Mouse (Mus musculus) small intestine, adult 2 months (tissue): ENCODE data around the gene Ccnyl1. TPM values are rescaled to one million over a fixed set of nuclear protein-coding genes. Genes with fewer than 3 reads are reported as not detected.
A peak's percentile ranks its signal among the peaks of the same experiment; 100 is the strongest.
"Not testable (repeated sequence)": the region's sequence is repeated elsewhere in the genome, so short reads cannot be mapped to it uniquely, and the experiment has no call there.

Experiments
- H3K27ac ChIP-seq: fragments of 200-500 bp; 2 replicates; pipeline ENCODE4 v1.5.1; 2012; ENCODE audit warnings: low read depth, low read length, control low read depth, inconsistent platforms; ENCODE audit not compliant: insufficient read depth
- H3K27me3 ChIP-seq: fragments of 200-500 bp; 2 replicates; pipeline ENCODE4 v1.6.1; 2012; ENCODE audit warnings: mild to moderate bottlenecking, moderate library complexity, low read length, inconsistent platforms; ENCODE audit not compliant: control insufficient read depth, insufficient read depth
- H3K36me3 ChIP-seq: fragments of 200-500 bp; 2 replicates; pipeline ENCODE4 v1.6.1; 2012; ENCODE audit warnings: mild to moderate bottlenecking, low read length, control low read depth, inconsistent platforms; ENCODE audit not compliant: control insufficient read depth, insufficient read depth
- H3K4me1 ChIP-seq: fragments of 200-500 bp; 2 replicates; pipeline ENCODE4 v1.6.1; 2012; ENCODE audit warnings: low read length, inconsistent platforms, mixed read lengths; ENCODE audit not compliant: control insufficient read depth, insufficient read depth, insufficient read length
- H3K4me3 ChIP-seq: fragments of 200-500 bp; 2 replicates; pipeline ENCODE4 v1.5.1; 2012; ENCODE audit warnings: low read depth, mild to moderate bottlenecking, control low read depth, inconsistent platforms, low read length, moderate library complexity
- CTCF ChIP-seq: fragments of 200-500 bp; IDR thresholded peaks from 2 replicates; pipeline ENCODE4 v1.5.1; 2012; ENCODE audit warnings: low read depth, mild to moderate bottlenecking, control low read depth, inconsistent platforms, low read length, moderate library complexity, mixed read lengths; ENCODE audit not compliant: insufficient replicate concordance, insufficient read length; ENCODE audit errors: extremely low read depth
- POLR2A ChIP-seq: fragments of 200-500 bp; IDR thresholded peaks from 2 replicates; pipeline ENCODE4 v1.6.1; 2012; ENCODE audit warnings: low read depth, mild to moderate bottlenecking, control low read depth, inconsistent platforms, low read length, moderate library complexity
- WGBS: fragments of 180-500 bp; shearing (Covaris S2); methylation state at CpG from one replicate; pipeline ENCODE4 v1.1.7; 2018; 5-methylcytosine and 5-hydroxymethylcytosine counted together
- polyA plus RNA-seq: library from polyadenylated mRNA; depleted of rRNA; stranded (reverse); fragments of >200 nt; gene quantifications from 2 replicates; pipeline ENCODE4 v1.2.3, GENCODE M21; 2012; rRNA removed

Ccnyl1 gene
- 15.8 and 35.4 TPM in 2 replicates for polyA plus RNA-seq

GRCm38 (mm10) chr1:64690213-64691013, at the start of gene Ccnyl1:
Gene Ccnyl1, plus strand, starts transcription at chr1:64690455.
- no peaks in the 10 kb centered on the region for H3K36me3 ChIP-seq
- no peaks in the 10 kb centered on the region for H3K27me3 ChIP-seq
- WGBS = under 1% methylated on average over 71 of the region's 71 CpGs
- H3K4me1 ChIP-seq = no peaks in the 10 kb centered on the region; the same call in 1 of the 2 replicates
- H3K27ac ChIP-seq = peak within 1 kb of the TSS; percentile 31
- peak within 1 kb of the TSS; percentile 96 for H3K4me3 ChIP-seq
- TF ChIP-seq POLR2A (peak; percentile 82), CTCF (no peak)

- Histone ChIP-seq H3K4me1 (no peaks in the 10 kb centered on the region), H3K4me3 (no peak overlapping the region), H3K27me3 (no peaks in the 10 kb centered on the region), H3K36me3 (no peaks in the 10 kb centered on the region), H3K27ac (no peak overlapping the region)
- WGBS = 74% methylated on average over 6 of the region's 6 CpGs
- no peak for TF ChIP-seq CTCF
- no peak for TF ChIP-seq POLR2A
These were observed 49.2 kb upstream of the Ccnyl1 start for GRCm38 (mm10) chr1:64641069-64641468.

GRCm38 (mm10) chr1:64642541-64642940, 47.7 kb upstream of the Ccnyl1 start:
- H3K27me3 ChIP-seq, H3K36me3 ChIP-seq, H3K4me3 ChIP-seq, H3K4me1 ChIP-seq, H3K27ac ChIP-seq: not testable (repeated sequence)
- 93% methylated on average over 8 of the region's 8 CpGs for WGBS

- H3K4me1 ChIP-seq = no peaks in the 10 kb centered on the region
- no peak overlapping the region for H3K27ac ChIP-seq
- H3K36me3 ChIP-seq = no peaks in the 10 kb centered on the region
- 84% methylated on average over 3 of the region's 3 CpGs for WGBS
- H3K4me3 ChIP-seq = no peak overlapping the region
- no peaks in the 10 kb centered on the region for H3K27me3 ChIP-seq
- TF ChIP-seq CTCF (no peak), POLR2A (no peak)
These were observed 45.7 kb upstream of the Ccnyl1 start for GRCm38 (mm10) chr1:64644513-64644912.

- WGBS = 68% methylated on average over 11 of the region's 11 CpGs
- no peaks in the 10 kb centered on the region for H3K4me1 ChIP-seq
- H3K27me3 ChIP-seq = no peaks in the 10 kb centered on the region
- TF ChIP-seq POLR2A (no peak), CTCF (no peak)
- no peaks in the 10 kb centered on the region for H3K36me3 ChIP-seq
- no peak overlapping the region for H3K27ac ChIP-seq
- no peak overlapping the region for H3K4me3 ChIP-seq
These were observed 40.7 kb upstream of the Ccnyl1 start for GRCm38 (mm10) chr1:64649362-64650124.

GRCm38 (mm10) chr1:64653701-64654100, 36.6 kb upstream of the Ccnyl1 start:
- 90% methylated on average over 6 of the region's 6 CpGs for WGBS
- H3K27me3 ChIP-seq = no peaks in the 10 kb centered on the region
- no peaks in the 10 kb centered on the region for H3K4me1 ChIP-seq
- H3K27ac ChIP-seq = no peak overlapping the region
- no peak for TF ChIP-seq POLR2A
- no peak for TF ChIP-seq CTCF
- no peaks in the 10 kb centered on the region for H3K36me3 ChIP-seq
- no peak overlapping the region for H3K4me3 ChIP-seq

GRCm38 (mm10) chr1:64655415-64655814, 34.8 kb upstream of the Ccnyl1 start:
- Histone ChIP-seq H3K36me3 (no peaks in the 10 kb centered on the region), H3K27ac (no peak overlapping the region), H3K4me3 (no peak overlapping the region), H3K27me3 (no peaks in the 10 kb centered on the region), H3K4me1 (no peaks in the 10 kb centered on the region)
- no peak for TF ChIP-seq POLR2A
- TF ChIP-seq CTCF = no peak
- 52% methylated on average over 1 of the region's 1 CpGs for WGBS
